Mouse (Mus musculus): ENCODE measurements around the gene Sept3.

- TF ChIP-seq CTCF (IDR thresholded peaks at IDR 0.05; ENCODE audit: borderline replicate concordance, insufficient read depth, low read length) (no peak), POLR2A (IDR thresholded peaks at IDR 0.05; ENCODE audit: low read depth, low read length) (no peak)
These were observed 44.9 kb downstream of the Sept3 start for GRCm38 (mm10) chr15:82319613-82320012.
